Comparison of ENCODE assay signal across 24 mouse cellular contexts in the genomic region with DNA sequence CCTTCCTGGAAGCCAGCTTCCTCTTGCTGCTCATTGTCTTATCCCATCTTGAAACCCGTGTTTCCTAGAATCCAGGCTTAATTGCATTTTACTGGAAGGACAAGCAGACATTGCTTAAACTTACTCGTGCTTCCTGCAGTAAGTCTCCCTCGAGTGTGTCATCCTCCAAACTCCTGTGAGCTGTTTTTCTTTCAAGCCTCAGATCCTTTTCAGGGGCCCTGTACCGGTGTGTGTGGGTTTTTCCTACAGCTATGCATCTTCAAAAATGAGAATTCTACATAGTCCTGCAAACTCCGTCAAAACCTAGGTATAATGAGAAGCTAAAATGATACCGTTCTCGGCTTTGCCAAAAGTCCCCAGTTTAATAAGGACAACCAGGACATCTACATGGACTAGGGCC.
"Had no signal": no experiment of that assay in that cellular context is flagged by ENCODE, and none has a peak within 500 bp of the region (broad histone marks: within the 10 kb centered on the region; RNA-seq: fewer than 3 reads in every experiment).

No protein-coding gene starts in this region.

- H3K9me3 ChIP-seq: heart, embryonic 10.5 days; heart, embryonic 13.5 days; heart, embryonic 15.5 days; hindbrain, embryonic 13.5 days; hindbrain, embryonic 15.5 days; limb, embryonic 10.5 days; limb, embryonic 12.5 days; liver, embryonic 13.5 days; liver, embryonic 15.5 days had no signal

- ATAC-seq: hindbrain, postnatal 0 days had no signal

- H3K9ac ChIP-seq: heart, embryonic 13.5 days; heart, embryonic 15.5 days; hindbrain, embryonic 13.5 days; hindbrain, embryonic 15.5 days; limb, embryonic 12.5 days; liver, embryonic 13.5 days; liver, embryonic 15.5 days had no signal

- H3K4me2 ChIP-seq: heart, embryonic 13.5 days; heart, embryonic 15.5 days; hindbrain, embryonic 13.5 days; hindbrain, embryonic 15.5 days; limb, embryonic 12.5 days; liver, embryonic 11.5 days; liver, embryonic 13.5 days; liver, embryonic 15.5 days had no signal

- DNase-seq: gastrocnemius, postnatal 14 days; gastrocnemius, postnatal 36 days; heart, adult 18-20 months; heart, postnatal 14 days; heart, postnatal 36 days; kidney, adult 11 months; kidney, adult 2 months; kidney, postnatal 10 days; kidney, postnatal 25 days; kidney, postnatal 4 days; liver; liver, embryonic 13.5 days had no signal

- H3K36me3 ChIP-seq: heart, embryonic 10.5 days; heart, embryonic 13.5 days; heart, embryonic 15.5 days; hindbrain, embryonic 13.5 days; hindbrain, embryonic 15.5 days; limb, embryonic 10.5 days; limb, embryonic 12.5 days; liver, embryonic 13.5 days; liver, embryonic 15.5 days had no signal

- H3K27ac ChIP-seq: heart, embryonic 10.5 days; heart, embryonic 13.5 days; heart, embryonic 15.5 days; hindbrain, embryonic 13.5 days; hindbrain, embryonic 15.5 days; hindbrain, postnatal 0 days; layer of hippocampus, adult 2 months; left cerebral cortex, adult 2 months; limb, embryonic 10.5 days; limb, embryonic 12.5 days; liver, embryonic 13.5 days; liver, embryonic 15.5 days had no signal

- H3K4me1 ChIP-seq: heart, embryonic 10.5 days; heart, embryonic 13.5 days; heart, embryonic 15.5 days; hindbrain, embryonic 15.5 days; limb, embryonic 10.5 days; limb, embryonic 12.5 days; liver, embryonic 13.5 days; liver, embryonic 15.5 days had no signal

- H3K27me3 ChIP-seq: heart, embryonic 15.5 days; hindbrain, embryonic 13.5 days; hindbrain, embryonic 15.5 days; limb, embryonic 12.5 days; liver, embryonic 13.5 days; liver, embryonic 15.5 days had no signal

- H3K4me3 ChIP-seq: heart, embryonic 10.5 days; heart, embryonic 13.5 days; heart, embryonic 15.5 days; hindbrain, embryonic 13.5 days; hindbrain, embryonic 15.5 days; layer of hippocampus, adult 2 months; left cerebral cortex, adult 2 months; limb, embryonic 10.5 days; limb, embryonic 12.5 days; liver, embryonic 13.5 days; liver, embryonic 15.5 days had no signal
